Mouse (Mus musculus) spleen, adult 2 months (tissue): ENCODE measurements around the gene Cope.

Experiments
- CTCF ChIP-seq: fragments of 200-500 bp; IDR thresholded peaks from 2 replicates; pipeline ENCODE4 v1.5.1; 2011; ENCODE audit warnings: mild to moderate bottlenecking, inconsistent platforms; ENCODE audit not compliant: insufficient read depth, insufficient read length, insufficient replicate concordance; ENCODE audit errors: extremely low read depth
- POLR2A ChIP-seq: fragments of 200-500 bp; IDR thresholded peaks from 2 replicates; pipeline ENCODE4 v1.6.1; 2011; ENCODE audit warnings: low read depth, low read length, inconsistent platforms

DNA sequence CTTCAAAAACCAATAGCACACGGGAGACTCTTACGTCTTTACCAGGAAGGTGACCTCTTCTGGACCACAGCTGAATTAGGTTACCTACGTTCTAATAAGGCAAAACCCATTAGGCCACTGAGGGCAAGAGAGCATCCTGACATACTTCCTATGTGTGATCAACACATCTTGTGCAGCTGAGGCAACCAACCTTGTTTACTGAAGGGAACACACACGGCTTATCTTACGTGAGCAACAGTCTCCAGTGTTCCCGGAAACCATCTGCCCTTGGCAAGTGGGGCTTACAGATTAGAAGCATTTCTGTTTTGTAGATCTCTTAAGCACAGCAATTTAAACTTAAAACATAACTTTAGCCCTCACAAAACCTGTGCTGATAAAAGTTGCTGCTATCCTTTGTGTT lies 25.2 kb downstream of the Cope start:
- TF ChIP-seq CTCF, result no peak
- TF ChIP-seq POLR2A, result no peak
